Mouse (Mus musculus) neural tube, embryonic 14.5 days (tissue): ENCODE measurements around the gene Lrp2. TPM values are rescaled to one million over a fixed set of nuclear protein-coding genes. Genes with fewer than 3 reads are reported as not detected.

ENCODE experiments used
- polyA plus RNA-seq: library from polyadenylated mRNA; unstranded; fragments of >200 nt; fragmentation: Nextera tagmentation; extraction: Ambion mirVana; gene quantifications from 2 replicates; pipeline ENCODE4 v1.2.1, GENCODE M21; 2014

Lrp2 gene
- polyA plus RNA-seq, 1 experiment from 2014 or later = 1.8 TPM

Other genes with a start within 250 kb of the Lrp2 start
- gene Abcb11, start 243.4 kb downstream of the Lrp2 start, polyA plus RNA-seq = not detected in 2 replicates
- gene Dhrs9, start 205.6 kb downstream of the Lrp2 start, polyA plus RNA-seq = not detected in 2 replicates
- 31.2 and 31.9 TPM in 2 replicates for gene Bbs5, start 61.1 kb upstream of the Lrp2 start, polyA plus RNA-seq
- gene Klhl41, start 84.1 kb upstream of the Lrp2 start, polyA plus RNA-seq = 0.39 and 0.40 TPM in 2 replicates
- 20.5 and 21.3 TPM in 2 replicates for gene Fastkd1, start 127.5 kb upstream of the Lrp2 start, polyA plus RNA-seq
- gene Ppig, start 136.5 kb upstream of the Lrp2 start, polyA plus RNA-seq = 92.3 and 111 TPM in 2 replicates
- gene Ccdc173, start 203.5 kb upstream of the Lrp2 start, polyA plus RNA-seq = 2.3 and 3.3 TPM in 2 replicates
- 38.2 and 41.9 TPM in 2 replicates for gene Phospho2, start 203.6 kb upstream of the Lrp2 start, polyA plus RNA-seq
- gene Klhl23, start 235.9 kb upstream of the Lrp2 start, polyA plus RNA-seq = 106 and 120 TPM in 2 replicates